In genomic region chr2:20443671-20444440, GRCm38 (mm10) we compare ENCODE assay signal across 12 mouse cellular contexts.
DNase-seq lines count a peak whose midpoint lies in the region; ATAC-seq and TF ChIP-seq lines count a peak whose summit lies in the region.
"Had no signal": no experiment of that assay in that cellular context is flagged by ENCODE, and none has a peak within 500 bp of the region (broad histone marks: within the 10 kb centered on the region; RNA-seq: fewer than 3 reads in every experiment).

No protein-coding gene starts in this region.

- TF ChIP-seq CTCF in liver, adult 2 months (IDR thresholded peaks at IDR 0.05; ENCODE audit: low read depth, low read length) = no peak

- peaks cover 11% of the 10 kb centered on the region for H3K4me1 ChIP-seq in brown adipose tissue, adult 24 weeks (ENCODE audit: control insufficient read depth, insufficient read depth, insufficient read length, low read length)
- peaks cover 5% of the 10 kb centered on the region for H3K4me1 ChIP-seq in liver, adult 2 months (ENCODE audit: control insufficient read depth, insufficient read depth, low read length)
- H3K4me1 ChIP-seq: forebrain, embryonic 15.5 days had no signal

- intact Hi-C loops in heart, postnatal 10 days (cut with DNase I) = no loop called here

- ATAC-seq in frontal cortex, adult (ENCODE audit: low TSS enrichment) = no peak
- ATAC-seq: activated CD4-positive, CD25-positive, alpha-beta regulatory T cell, adult 4 months; forebrain, embryonic 15.5 days had no signal

- no peak overlapping the region for H3K4me3 ChIP-seq in brown adipose tissue, adult 24 weeks (ENCODE audit: insufficient read depth, low read depth, low read length)
- H3K4me3 ChIP-seq in liver, adult 2 months (ENCODE audit: insufficient read depth, low read depth, low read length) = no peak overlapping the region
- H3K4me3 ChIP-seq: forebrain, embryonic 15.5 days had no signal

- peak; percentile 5 to 6 for DNase-seq in heart, adult 18-20 months
- DNase-seq in heart, postnatal 4 days = no peak
- DNase-seq in heart, postnatal 10 days = peak; percentile 12
- DNase-seq in liver, adult 2 months (ENCODE audit: extremely low read depth, low read depth, low spot score) = no peak
- DNase-seq in urinary bladder, postnatal 25 days (ENCODE audit: low spot score) = no peak
- no peak for DNase-seq in gastrocnemius, adult 8-10 months (ENCODE audit: low spot score in 2 of 2)
- DNase-seq: cerebellum, adult 9-11 months had no signal

- peak overlapping the region; percentile 11; the same call in 1 of the 2 replicates for H3K27ac ChIP-seq in brown adipose tissue, adult 24 weeks (replicated peaks; ENCODE audit: low read depth, low read length)
- peak overlapping the region; percentile 1; the same call in 1 of the 2 replicates for H3K27ac ChIP-seq in liver, adult 2 months (replicated peaks; ENCODE audit: insufficient read depth, low read depth, low read length)
- H3K27ac ChIP-seq: forebrain, embryonic 15.5 days; hindbrain, embryonic 14.5 days had no signal

- no peak overlapping the region for H3K9ac ChIP-seq in liver, adult 2 months (ENCODE audit: low read depth, low read length)
- H3K9ac ChIP-seq: forebrain, embryonic 15.5 days; hindbrain, embryonic 14.5 days had no signal

- 67% methylated on average over 10 of the region's 10 CpGs for WGBS in liver, adult 2 months

- no peaks in the 10 kb centered on the region for H3K27me3 ChIP-seq in liver, adult 2 months (ENCODE audit: control insufficient read depth, insufficient read depth, low read length)
- H3K27me3 ChIP-seq: forebrain, embryonic 15.5 days had no signal

- H3K36me3 ChIP-seq in liver, adult 2 months (ENCODE audit: control insufficient read depth, insufficient read depth, low read length) = no peaks in the 10 kb centered on the region
- H3K36me3 ChIP-seq: forebrain, embryonic 15.5 days had no signal

- no peak for TF ChIP-seq POLR2A in liver, adult 2 months (IDR thresholded peaks at IDR 0.05; ENCODE audit: extremely low read depth, insufficient read depth, low read length)

- no peaks in the 10 kb centered on the region for H3K79me2 ChIP-seq in liver, adult 2 months (ENCODE audit: control insufficient read depth, insufficient read depth, low read length)

Comparison
In these comparisons a context has a peak if more than half of its experiments do, and no peak if none do; other contexts are left out.
1. DNase-seq: peak in heart, adult 18-20 months (2 of 2) and heart, postnatal 10 days (2 of 2); none in heart, postnatal 4 days (single experiment), liver, adult 2 months (single experiment), urinary bladder, postnatal 25 days (single experiment) and gastrocnemius, adult 8-10 months (0 of 2).